Mouse (Mus musculus) spleen, embryonic (tissue): ENCODE data around the gene Phldb1.
"Not testable (repeated sequence)": the region's sequence is repeated elsewhere in the genome, so short reads cannot be mapped to it uniquely, and the experiment has no call there.

Experiments used
- CTCF ChIA-PET: fragments of 350-600 bp; sonication (Branson Sonifier 250); formaldehyde crosslinking; loops from one replicate; lab custom pipeline; 2022; lab: Charles Lee

Phldb1 gene

DNA sequence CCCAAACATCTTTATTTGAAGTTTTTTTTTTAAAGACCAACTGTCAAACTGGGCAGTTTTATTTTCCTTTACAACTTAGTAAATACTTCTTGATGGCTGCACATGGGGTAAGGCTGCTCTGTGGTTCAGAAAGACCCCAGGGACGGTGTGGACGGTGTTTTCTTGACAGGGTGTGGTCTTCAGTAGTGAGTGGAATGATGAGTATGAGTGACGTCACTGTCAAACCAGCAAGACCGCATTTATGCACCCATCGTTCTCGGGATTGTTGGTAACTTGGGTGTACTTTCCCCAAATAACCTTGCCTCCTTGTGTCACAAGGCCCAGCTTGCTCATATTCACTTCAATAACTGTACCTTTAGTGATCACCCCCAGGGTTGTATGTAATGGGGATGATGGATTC is 71.3 kb downstream of the Phldb1 start:
- CTCF ChIA-PET, result no interaction called here

DNA sequence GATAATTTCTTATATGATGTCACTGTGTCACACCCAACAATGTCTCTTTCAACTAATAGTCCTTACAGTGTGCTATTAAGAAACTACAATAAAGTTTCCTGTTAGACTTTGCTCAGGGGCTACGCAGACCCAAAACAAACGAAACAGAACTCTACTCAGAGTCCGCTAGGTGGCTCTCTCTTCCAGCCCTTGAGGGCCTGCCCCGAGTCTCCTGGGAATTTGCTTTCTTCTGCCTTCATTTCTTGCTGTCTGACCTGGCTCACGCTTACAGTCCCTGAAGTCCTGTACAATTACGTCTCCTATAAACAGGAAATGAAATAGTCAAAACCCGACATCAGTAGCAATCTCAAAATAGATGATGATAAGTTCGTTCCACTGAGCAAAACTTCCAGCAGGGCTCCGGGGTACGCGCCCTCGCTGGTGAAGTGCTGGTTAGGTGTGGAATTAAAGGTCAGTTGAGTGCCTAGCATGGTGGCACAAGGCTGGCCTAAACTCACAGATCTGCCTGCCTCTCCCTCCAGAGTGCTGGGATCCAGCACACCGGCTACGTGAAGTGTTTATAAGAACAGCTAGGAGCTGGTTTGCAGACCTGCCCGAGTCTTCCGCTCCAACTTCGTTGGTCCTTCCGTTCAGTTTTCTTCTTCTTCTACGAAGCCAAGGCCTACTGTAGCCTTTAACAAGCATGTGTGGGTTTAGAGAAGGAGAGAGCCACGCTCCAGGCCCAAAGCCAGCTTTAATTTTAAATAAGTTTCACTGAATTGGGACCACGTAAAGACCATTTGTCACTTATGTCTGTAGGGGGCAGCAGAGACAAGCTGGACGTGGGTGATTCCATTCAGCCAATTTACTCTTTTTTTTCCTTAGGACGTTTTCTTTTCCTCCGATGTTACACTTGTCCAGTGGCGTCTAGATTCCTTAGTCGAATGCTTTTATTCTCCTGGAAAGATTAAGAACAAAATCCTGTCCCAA is 79.6 kb downstream of the Phldb1 start:
- CTCF ChIA-PET, result interaction anchor here (0.6 to 0.7 kb wide), 3 partner anchors 9 to 130 kb away, joined by 3 to 4 read pairs (median 3); no protein-coding TSS in a partner anchor

DNA sequence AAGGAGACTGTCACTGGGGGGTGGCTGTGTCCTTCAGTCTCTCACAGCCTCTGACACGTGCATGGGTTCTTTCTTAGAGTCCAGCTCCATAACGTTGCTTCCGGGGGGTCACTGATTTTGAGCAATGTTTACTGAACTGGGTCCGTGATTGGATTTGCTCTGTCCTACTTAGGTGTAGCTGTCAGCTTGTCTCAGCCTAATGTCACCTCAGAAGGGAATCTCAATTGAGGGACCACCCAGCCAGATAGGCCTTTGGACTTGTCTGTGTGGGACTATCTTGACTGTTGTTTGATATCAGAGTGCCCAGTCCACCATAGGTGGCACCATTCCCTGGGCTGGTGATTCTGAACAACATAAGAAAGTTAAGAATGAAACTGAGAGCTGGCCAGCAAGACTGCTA is 81.1 kb downstream of the Phldb1 start:
- CTCF ChIA-PET, result no interaction called here

GRCm38 (mm10) chr9:44652027-44652426 is 83.0 kb downstream of the Phldb1 start:
- CTCF ChIA-PET, result interaction anchor here (0.6 to 1.2 kb wide), 11 partner anchors 11 to 253 kb away, joined by 3 to 10 read pairs (median 3); no protein-coding TSS in a partner anchor

DNA sequence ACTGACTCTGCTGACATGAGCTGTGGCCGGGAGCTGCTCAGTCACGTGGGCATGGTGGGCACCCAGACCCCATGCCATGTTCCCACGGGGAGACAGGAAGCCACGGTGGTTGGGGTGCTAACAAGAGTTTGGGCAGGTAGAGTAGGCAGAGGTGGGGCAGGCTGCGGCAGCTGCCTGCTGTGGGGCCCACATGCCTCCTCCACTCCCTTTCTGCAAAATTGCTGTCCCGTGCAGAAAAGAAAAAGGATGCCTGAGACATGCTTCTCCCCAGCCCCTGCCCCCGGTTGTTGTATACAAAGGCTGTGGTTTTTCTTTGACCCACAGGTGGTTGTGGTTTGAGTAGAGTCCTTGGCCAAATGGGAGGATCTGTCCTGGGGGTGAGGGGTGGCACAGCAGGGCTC is 86.1 kb downstream of the Phldb1 start:
- CTCF ChIA-PET, result no interaction called here

- CTCF ChIA-PET, result no interaction called here
Measured at GRCm38 (mm10) chr9:44647656-44648055, 87.3 kb downstream of the Phldb1 start.

GRCm38 (mm10) chr9:44647026-44647425 is 88.0 kb downstream of the Phldb1 start:
- CTCF ChIA-PET, result no interaction called here

GRCm38 (mm10) chr9:44646366-44646765 is 88.6 kb downstream of the Phldb1 start:
- CTCF ChIA-PET, result interaction anchor here (0.6 kb wide), 1 partner anchor 656 kb away, joined by 6 read pairs; no protein-coding TSS in a partner anchor

GRCm38 (mm10) chr9:44645924-44646323 is 89.1 kb downstream of the Phldb1 start:
- CTCF ChIA-PET, result interaction anchor here (0.6 kb wide), 1 partner anchor 656 kb away, joined by 6 read pairs; no protein-coding TSS in a partner anchor

- CTCF ChIA-PET, result interaction anchor here (0.6 kb wide), 1 partner anchor 148 kb away, joined by 4 read pairs; no protein-coding TSS in a partner anchor
Measured at GRCm38 (mm10) chr9:44645481-44645880, 89.5 kb downstream of the Phldb1 start.

DNA sequence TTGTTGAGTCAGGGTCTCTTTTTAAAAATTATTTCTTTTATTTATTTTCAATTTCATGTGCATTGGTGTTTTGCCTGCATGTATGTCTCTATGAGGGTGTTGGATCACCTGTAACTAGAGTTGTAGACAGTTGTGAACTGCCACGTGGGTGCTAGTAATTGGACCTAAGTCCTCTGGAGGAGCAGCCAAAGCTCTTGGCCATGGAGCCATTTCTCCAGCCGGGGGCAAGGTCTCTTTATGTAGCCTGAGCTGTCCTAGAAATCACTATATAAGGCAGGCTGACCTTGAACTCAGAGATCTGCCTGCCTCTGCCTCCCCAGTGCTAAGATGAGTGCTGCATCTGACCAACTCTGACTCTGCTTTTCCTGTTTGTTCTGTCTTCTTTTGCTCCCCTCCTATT is 90.8 kb downstream of the Phldb1 start:
- CTCF ChIA-PET, result interaction anchor here (0.5 kb wide), 1 partner anchor 49 kb away, joined by 4 read pairs; no protein-coding TSS in a partner anchor

- CTCF ChIA-PET, result interaction anchor here (0.6 kb wide), 1 partner anchor 10 kb away, joined by 3 read pairs; no protein-coding TSS in a partner anchor
Measured at GRCm38 (mm10) chr9:44643103-44643502, 91.9 kb downstream of the Phldb1 start.

GRCm38 (mm10) chr9:44641616-44642015 is 93.4 kb downstream of the Phldb1 start:
- CTCF ChIA-PET, result interaction anchor here (0.6 to 1.0 kb wide), 3 partner anchors 11 to 29 kb away, joined by 3 to 9 read pairs (median 5); no protein-coding TSS in a partner anchor

DNA sequence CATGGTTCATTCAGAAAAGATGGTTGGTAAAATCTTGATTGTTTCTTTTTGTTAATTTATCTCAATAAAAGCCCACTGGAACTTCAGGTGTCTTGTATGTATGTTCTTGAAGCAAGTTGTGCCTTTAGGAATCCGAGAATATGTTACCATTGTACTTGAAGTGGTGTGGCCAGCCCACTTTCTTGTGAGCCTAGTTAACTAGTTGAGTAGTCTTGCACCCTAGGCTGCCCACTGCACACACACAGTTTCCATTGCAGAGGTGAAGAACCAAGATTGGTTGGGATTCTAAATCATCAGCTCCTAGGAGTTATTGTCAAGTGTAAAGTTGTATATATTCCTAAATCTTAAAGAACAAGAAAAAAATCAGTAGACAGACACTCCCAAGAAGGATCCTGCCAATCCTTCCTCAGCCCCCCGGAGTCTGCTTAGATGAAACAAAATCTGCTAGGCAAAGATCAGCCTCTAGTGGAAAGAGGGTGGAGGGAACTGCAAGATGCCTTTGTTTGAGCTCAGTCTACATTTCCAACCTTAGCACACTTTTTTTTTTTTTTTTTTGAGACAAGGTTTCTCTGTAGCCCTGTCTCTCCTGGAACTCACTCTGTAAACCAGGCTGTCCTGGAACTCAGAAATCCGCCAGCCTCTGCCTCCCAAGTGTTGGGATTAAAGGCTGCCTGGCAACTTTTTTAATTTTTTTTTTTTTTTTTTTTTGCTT is 94.2 kb downstream of the Phldb1 start:
- CTCF ChIA-PET, result interaction anchor here (0.6 to 1.0 kb wide), 3 partner anchors 12 to 28 kb away, joined by 3 to 9 read pairs (median 5); no protein-coding TSS in a partner anchor

DNA sequence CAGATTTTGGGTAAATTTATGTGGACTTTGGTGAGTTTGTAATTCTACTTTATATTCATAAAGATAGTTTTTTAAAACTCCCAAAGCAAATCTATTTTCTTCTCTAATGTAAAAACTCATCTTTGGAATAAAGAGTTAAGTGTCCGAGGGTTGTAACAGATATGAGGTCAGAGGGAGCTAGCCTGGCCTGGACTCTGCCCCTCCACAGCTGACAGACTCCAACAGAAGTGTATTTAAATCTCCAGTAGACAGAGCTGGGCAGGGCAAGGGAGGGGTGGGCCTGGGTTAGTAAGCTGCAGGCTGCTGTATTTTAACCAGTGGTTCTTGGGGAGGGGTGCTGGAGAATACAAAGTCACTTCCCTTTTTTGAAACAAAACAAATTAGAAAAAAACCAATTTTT is 95.0 kb downstream of the Phldb1 start:
- CTCF ChIA-PET, result not testable (repeated sequence)

DNA sequence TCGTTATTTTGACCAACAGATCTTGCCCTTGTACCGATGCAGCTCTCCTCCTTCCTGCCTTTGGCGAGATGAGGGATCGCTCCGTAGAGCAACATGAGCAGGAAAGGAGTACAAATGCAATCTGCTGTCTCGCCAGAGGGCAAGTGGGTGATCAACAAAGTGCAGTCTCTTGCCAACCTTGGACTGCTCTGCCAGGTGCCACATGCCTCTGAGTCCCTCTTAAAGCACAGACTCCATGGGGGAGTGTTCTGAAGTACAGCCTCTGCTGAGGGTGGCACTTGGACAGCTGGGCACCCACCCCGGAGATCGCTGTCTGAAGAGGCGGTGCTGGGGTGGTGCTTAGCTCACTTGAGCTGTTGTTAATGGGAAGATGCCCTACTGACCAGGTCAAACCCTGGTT is 96.3 kb downstream of the Phldb1 start:
- CTCF ChIA-PET, result not testable (repeated sequence)

GRCm38 (mm10) chr9:44637551-44638169 is 97.3 kb downstream of the Phldb1 start:
- CTCF ChIA-PET, result no interaction called here
